Mouse (Mus musculus) MEL (cell line): Measurements from ENCODE around the gene Taf9. TPM values are rescaled to one million over a fixed set of nuclear protein-coding genes. Genes with fewer than 3 reads are reported as not detected.

ENCODE experiments used
- DNase-seq: peaks from one replicate; pipeline ENCODE4 v3.0.0; 2011; ENCODE audit warnings: low read depth, low spot score
- H3K27ac ChIP-seq: 2 replicates; pipeline ENCODE4 v1.5.1; 2012; ENCODE audit warnings: low read depth, mild to moderate bottlenecking, control low read depth, low read length, moderate library complexity; ENCODE audit not compliant: control insufficient read depth
- H3K27me3 ChIP-seq, 2 experiments: fragments of 150-350 bp in 1 of 2; sonication (generic) in 1 of 2; 2 replicates each; pipeline ENCODE4 v1.6.1; 2012; ENCODE audit warnings: low read length in 2 of 2, mild to moderate bottlenecking in 2 of 2, improper control_type of control experiment in 1 of 2, moderate library complexity in 1 of 2; ENCODE audit not compliant: insufficient read depth in 2 of 2, control insufficient read depth in 1 of 2
- H3K36me3 ChIP-seq, 2 experiments: 2 replicates each; pipeline ENCODE4 v1.6.1; 2012 to 2014; ENCODE audit warnings: low read length in 2 of 2, improper control_type of control experiment in 1 of 2, inconsistent platforms in 1 of 2, mild to moderate bottlenecking in 1 of 2; ENCODE audit not compliant: insufficient read depth in 2 of 2, control insufficient read depth in 1 of 2
- H3K4me1 ChIP-seq, 2 experiments: fragments of 150-350 bp in 1 of 2; sonication (generic) in 1 of 2; 2 replicates each; pipeline ENCODE4 v1.6.1; 2012; ENCODE audit warnings: low read length in 2 of 2, improper control_type of control experiment in 1 of 2, mild to moderate bottlenecking in 1 of 2; ENCODE audit not compliant: insufficient read depth in 2 of 2, control insufficient read depth in 1 of 2
- H3K4me3 ChIP-seq, 2 experiments: fragments of 150-350 bp in 1 of 2; sonication (generic) in 1 of 2; 2 replicates each; pipeline ENCODE4 v1.5.1; 2012; ENCODE audit warnings: low read depth in 2 of 2, low read length in 2 of 2, mild to moderate bottlenecking in 2 of 2, moderate library complexity in 2 of 2, control low read depth in 1 of 2, improper control_type of control experiment in 1 of 2; ENCODE audit not compliant: control insufficient read depth in 1 of 2, insufficient read depth in 1 of 2
- H3K79me2 ChIP-seq: 2 replicates; pipeline ENCODE4 v1.6.1; 2012; ENCODE audit warnings: mild to moderate bottlenecking, low read length, moderate library complexity; ENCODE audit not compliant: control insufficient read depth, poor library complexity, insufficient read depth
- H3K9ac ChIP-seq: 2 replicates; pipeline ENCODE4 v1.6.1; 2012; ENCODE audit warnings: low read depth, mild to moderate bottlenecking, control low read depth, low read length, moderate library complexity; ENCODE audit not compliant: control insufficient read depth, poor library complexity, severe bottlenecking
- H3K9me3 ChIP-seq: fragments of 150-350 bp; sonication (generic); replicated peaks from 2 replicates; pipeline ENCODE4 v1.6.1; 2012; ENCODE audit warnings: mild to moderate bottlenecking, low read length, improper control_type of control experiment, moderate library complexity; ENCODE audit not compliant: insufficient read depth
- BHLHE40 ChIP-seq: IDR thresholded peaks from 2 replicates; pipeline ENCODE4 v1.6.1; 2012; ENCODE audit warnings: low read depth, mild to moderate bottlenecking, inconsistent platforms, low read length, improper control_type of control experiment, borderline replicate concordance
- CHD1 ChIP-seq: IDR thresholded peaks from 2 replicates; pipeline ENCODE4 v1.6.1; 2012; ENCODE audit warnings: low read depth, mild to moderate bottlenecking, inconsistent platforms, low read length, improper control_type of control experiment
- CHD2 ChIP-seq: IDR thresholded peaks from 2 replicates; pipeline ENCODE4 v1.6.1; 2011; ENCODE audit warnings: low read length, improper control_type of control experiment
- CTCF ChIP-seq, 3 experiments: IDR thresholded peaks in 2 of 3; conservative IDR thresholded peaks in 1 of 3; 2 replicates each; pipeline ENCODE4 v1.5.1; 2011 to 2012; ENCODE audit warnings: low read length in 3 of 3, low read depth in 2 of 3, mild to moderate bottlenecking in 2 of 3, improper control_type of control experiment in 1 of 3, inconsistent platforms in 1 of 3, mixed read lengths in 1 of 3, moderate library complexity in 1 of 3; ENCODE audit not compliant: control insufficient read depth in 1 of 3, insufficient read depth in 1 of 3, poor library complexity in 1 of 3, severe bottlenecking in 1 of 3
- ELF1 ChIP-seq: IDR thresholded peaks from 2 replicates; pipeline ENCODE4 v1.6.1; 2014; ENCODE audit warnings: low read depth, mild to moderate bottlenecking, inconsistent platforms, low read length, improper control_type of control experiment, moderate library complexity
- EP300 ChIP-seq, 2 experiments: IDR thresholded peaks; 2 replicates each; pipeline ENCODE4 v1.6.1; 2011; ENCODE audit warnings: improper control_type of control experiment in 2 of 2, low read length in 2 of 2, low read depth in 1 of 2, mild to moderate bottlenecking in 1 of 2
- ETS1 ChIP-seq: IDR thresholded peaks from 2 replicates; pipeline ENCODE4 v1.6.1; 2012; ENCODE audit warnings: low read depth, mild to moderate bottlenecking, inconsistent platforms, low read length, improper control_type of control experiment, moderate library complexity
- GABPA ChIP-seq: IDR thresholded peaks from 2 replicates; pipeline ENCODE4 v1.6.1; 2012; ENCODE audit warnings: low read depth, mild to moderate bottlenecking, inconsistent platforms, low read length, improper control_type of control experiment, moderate library complexity
- GATA1 ChIP-seq: IDR thresholded peaks from 2 replicates; pipeline ENCODE4 v1.6.1; 2011; ENCODE audit warnings: low read depth, low read length, improper control_type of control experiment
- KAT2A ChIP-seq: conservative IDR thresholded peaks from 2 replicates; pipeline ENCODE4 v1.6.1; 2012; ENCODE audit warnings: low read depth, low read length, improper control_type of control experiment, inconsistent platforms
- MAX ChIP-seq: IDR thresholded peaks from 2 replicates; pipeline ENCODE4 v1.6.1; 2011; ENCODE audit warnings: low read length, improper control_type of control experiment
- MAZ ChIP-seq: IDR thresholded peaks from 2 replicates; pipeline ENCODE4 v1.6.1; 2012; ENCODE audit warnings: low read depth, mild to moderate bottlenecking, inconsistent platforms, low read length, improper control_type of control experiment
- MEF2A ChIP-seq: IDR thresholded peaks from 2 replicates; pipeline ENCODE4 v1.6.1; 2014; ENCODE audit warnings: low read depth, mild to moderate bottlenecking, inconsistent platforms, low read length, improper control_type of control experiment; ENCODE audit not compliant: poor library complexity, insufficient replicate concordance, severe bottlenecking; ENCODE audit errors: extremely low read depth
- MYB ChIP-seq: IDR thresholded peaks from 2 replicates; pipeline ENCODE4 v1.6.1; 2011; ENCODE audit warnings: mild to moderate bottlenecking, low read depth, low read length, improper control_type of control experiment
- MYC ChIP-seq: IDR thresholded peaks from 2 replicates; pipeline ENCODE4 v1.6.1; 2011; ENCODE audit warnings: low read depth, mild to moderate bottlenecking, low read length, improper control_type of control experiment, moderate library complexity
- NELFE ChIP-seq: IDR thresholded peaks from 2 replicates; pipeline ENCODE4 v1.6.1; 2011; ENCODE audit warnings: low read depth, low read length, improper control_type of control experiment
- NRF1 ChIP-seq: IDR thresholded peaks from 2 replicates; pipeline ENCODE4 v1.6.1; 2014; ENCODE audit warnings: low read depth, mild to moderate bottlenecking, inconsistent platforms, low read length, improper control_type of control experiment, moderate library complexity; ENCODE audit not compliant: poor library complexity, insufficient read depth, severe bottlenecking
- POLR2AphosphoS2 ChIP-seq: IDR thresholded peaks from 2 replicates; pipeline ENCODE4 v1.6.1; 2011; ENCODE audit warnings: low read length, improper control_type of control experiment
- POLR2AphosphoS5 ChIP-seq: IDR thresholded peaks from 2 replicates; pipeline ENCODE4 v1.6.1; 2012; ENCODE audit warnings: low read depth, borderline replicate concordance, mild to moderate bottlenecking, inconsistent platforms, low read length, moderate library complexity, mixed read lengths
- RAD21 ChIP-seq: IDR thresholded peaks from 2 replicates; pipeline ENCODE4 v1.6.1; 2011; ENCODE audit warnings: mild to moderate bottlenecking, low read depth, low read length, improper control_type of control experiment
- RCOR1 ChIP-seq: IDR thresholded peaks from 2 replicates; pipeline ENCODE4 v1.6.1; 2012; ENCODE audit warnings: low read depth, mild to moderate bottlenecking, inconsistent platforms, low read length, improper control_type of control experiment
- SMC3 ChIP-seq: IDR thresholded peaks from 2 replicates; pipeline ENCODE4 v1.6.1; 2011; ENCODE audit warnings: low read depth, low read length, improper control_type of control experiment
- TAL1 ChIP-seq: IDR thresholded peaks from 2 replicates; pipeline ENCODE4 v1.6.1; 2012; ENCODE audit warnings: mild to moderate bottlenecking, inconsistent platforms, low read length, moderate library complexity, mixed read lengths
- TBP ChIP-seq: IDR thresholded peaks from 2 replicates; pipeline ENCODE4 v1.8.0; 2011; ENCODE audit warnings: low read depth, low read length, improper control_type of control experiment
- TCF12 ChIP-seq: IDR thresholded peaks from 2 replicates; pipeline ENCODE4 v1.6.1; 2014; ENCODE audit warnings: low read depth, mild to moderate bottlenecking, inconsistent platforms, low read length, improper control_type of control experiment, moderate library complexity
- USF1 ChIP-seq: IDR thresholded peaks from 2 replicates; pipeline ENCODE4 v1.6.1; 2014; ENCODE audit warnings: low read depth, mild to moderate bottlenecking, inconsistent platforms, low read length, improper control_type of control experiment, moderate library complexity
- USF2 ChIP-seq, 2 experiments: IDR thresholded peaks; 2 replicates each; pipeline ENCODE4 v1.6.1; 2011 to 2012; ENCODE audit warnings: improper control_type of control experiment in 2 of 2, low read length in 2 of 2, borderline replicate concordance in 1 of 2, inconsistent platforms in 1 of 2, low read depth in 1 of 2, mild to moderate bottlenecking in 1 of 2; ENCODE audit not compliant: insufficient read depth in 1 of 2
- ZC3H11A ChIP-seq: IDR thresholded peaks from 2 replicates; pipeline ENCODE4 v1.6.1; 2012; ENCODE audit warnings: low read depth, mild to moderate bottlenecking, inconsistent platforms, low read length, improper control_type of control experiment
- ZKSCAN1 ChIP-seq: IDR thresholded peaks from 2 replicates; pipeline ENCODE4 v1.6.1; 2012; ENCODE audit warnings: low read depth, mild to moderate bottlenecking, inconsistent platforms, low read length, improper control_type of control experiment, moderate library complexity
- ZMIZ1 ChIP-seq: IDR thresholded peaks from 2 replicates; pipeline ENCODE4 v1.6.1; 2012; ENCODE audit warnings: low read depth, mild to moderate bottlenecking, inconsistent platforms, low read length, improper control_type of control experiment, moderate library complexity
- polyA plus RNA-seq, 2 experiments: library from polyadenylated mRNA; stranded (reverse) in 1 of 2; unstranded in 1 of 2; fragments of >175 nt in 1 of 2; fragments of >200 nt in 1 of 2; gene quantifications; 2 replicates each; pipeline versions ENCODE4 v1.2.1 to v1.2.4; 2012; ENCODE audit warnings: low replicate concordance in 2 of 2, low read depth in 1 of 2; ENCODE audit not compliant: insufficient read length in 2 of 2, insufficient read depth in 1 of 2, missing spikeins in 1 of 2
- total RNA-seq: library from RNA; depleted of rRNA; stranded (reverse); fragments of 300-350 nt; gene quantifications from 2 replicates; pipeline ENCODE4 v1.2.3, GENCODE M21; 2012

The Taf9 gene
- total and polyA plus RNA-seq, 3 experiments = 19.8 to 38.5 TPM; not detected in 1

GRCm38 (mm10) chr13:100659864-100660456, 8.6 kb downstream of the Taf9 start (continued):
- TF ChIP-seq POLR2AphosphoS2 (no peak), ZKSCAN1 (no peak), TAL1 (no peak), NRF1 (no peak), POLR2AphosphoS5 (no peak), MEF2A (no peak), TBP (no peak), EP300 (IDR thresholded peaks at IDR 0.05; ENCODE audit: low read depth in 1 of 2, low read length in 2 of 2) (no peak), GABPA (no peak), ZMIZ1 (no peak), ELF1 (no peak), SMC3 (peak; percentile 71), CTCF (IDR thresholded peaks at IDR 0.05 in 2 of 3, conservative IDR thresholded peaks at IDR 0.05 in 1 of 3; ENCODE audit: control insufficient read depth in 1 of 3, insufficient read depth in 1 of 3, low read depth in 2 of 3, low read length in 3 of 3, poor library complexity in 1 of 3, severe bottlenecking in 1 of 3) (peak; percentile 78 to 95 (median 81)), BHLHE40 (no peak), ETS1 (no peak), USF1 (no peak), ZC3H11A (peak; percentile 54), KAT2A (no peak), MAX (peak; percentile 78)

GRCm38 (mm10) chr13:100669291-100670022, 18.1 kb downstream of the Taf9 start, which contains the start of gene Ccdc125:
TSS of gene Ccdc125 (plus strand) at chr13:100669717.
- no peak for DNase-seq
- TF ChIP-seq MYC = no peak
- TF ChIP-seq ELF1 = no peak
- no peak for TF ChIP-seq CHD1
- TF ChIP-seq USF1 = no peak
- TF ChIP-seq ETS1 = no peak
- TF ChIP-seq MAX = no peak
- no peak for TF ChIP-seq TCF12
- TF ChIP-seq USF2 (IDR thresholded peaks at IDR 0.05; ENCODE audit: borderline replicate concordance in 1 of 2, insufficient read depth in 1 of 2, low read depth in 1 of 2, low read length in 2 of 2) = no peak
- TF ChIP-seq GABPA = no peak
- TF ChIP-seq GATA1 = no peak
- no peak for TF ChIP-seq MAZ
- TF ChIP-seq RCOR1 = no peak
- no peak for TF ChIP-seq RAD21
- no peak for TF ChIP-seq MYB
- no peak for TF ChIP-seq CHD2
- TF ChIP-seq EP300 (IDR thresholded peaks at IDR 0.05; ENCODE audit: low read depth in 1 of 2, low read length in 2 of 2) = no peak
- no peak for TF ChIP-seq NELFE
- TF ChIP-seq, all 39 proteins: peak for 0
- no peak within 1 kb of the TSS for H3K27ac ChIP-seq
- H3K4me3 ChIP-seq = no peak within 1 kb of the TSS
- H3K79me2 ChIP-seq = no peaks in the 10 kb centered on the region
- H3K9ac ChIP-seq = no peak within 1 kb of the TSS
- no peaks in the 10 kb centered on the region for H3K9me3 ChIP-seq
- H3K4me1 ChIP-seq = no peaks in the 10 kb centered on the region
- H3K36me3 ChIP-seq = peaks cover 0 to 7% of the 10 kb centered on the region in 2 experiments; a peak in 2 of 4 replicates
- H3K27me3 ChIP-seq = no peaks in the 10 kb centered on the region
